Mouse (Mus musculus) heart, embryonic 13.5 days (tissue): ENCODE data around the gene Haus4. TPM values are rescaled to one million over a fixed set of nuclear protein-coding genes. Genes with fewer than 3 reads are reported as not detected.

Experiments
- ATAC-seq: fragments of 200-750 bp; cut with Nextera tagmentation; 2 replicates; pipeline ENCODE4 v1.8.0; 2017; ENCODE audit warnings: moderate TSS enrichment; ENCODE audit not compliant: insufficient number of reproducible peaks, low FRiP score, low TSS enrichment; ENCODE audit errors: extremely low read depth
- H3K27ac ChIP-seq: fragments of 300-500 bp; sonication (generic); replicated peaks from 2 replicates; pipeline ENCODE4 v1.5.1; 2015; ENCODE audit warnings: moderate library complexity, mild to moderate bottlenecking, inconsistent platforms
- H3K27me3 ChIP-seq: fragments of 300-500 bp; sonication (generic); replicated peaks from 2 replicates; pipeline ENCODE4 v1.6.1; 2015; ENCODE audit warnings: mild to moderate bottlenecking, inconsistent platforms
- H3K36me3 ChIP-seq: fragments of 300-500 bp; sonication (generic); 2 replicates; pipeline ENCODE4 v1.6.1; 2015; ENCODE audit warnings: mild to moderate bottlenecking, inconsistent platforms
- H3K4me1 ChIP-seq: fragments of 300-500 bp; sonication (generic); 2 replicates; pipeline ENCODE4 v1.6.1; 2015; ENCODE audit warnings: inconsistent platforms
- H3K4me2 ChIP-seq: fragments of 300-500 bp; sonication (generic); 2 replicates; pipeline ENCODE4 v1.6.1; 2015; ENCODE audit warnings: inconsistent platforms, mild to moderate bottlenecking, moderate library complexity
- H3K4me3 ChIP-seq: fragments of 300-500 bp; sonication (generic); 2 replicates; pipeline ENCODE4 v1.5.1; 2015; ENCODE audit warnings: moderate library complexity, mild to moderate bottlenecking, inconsistent platforms
- H3K9ac ChIP-seq: fragments of 300-500 bp; sonication (generic); 2 replicates; pipeline ENCODE4 v1.6.1; 2015; ENCODE audit warnings: inconsistent platforms, mild to moderate bottlenecking, moderate library complexity
- H3K9me3 ChIP-seq: fragments of 300-500 bp; sonication (generic); 2 replicates; pipeline ENCODE4 v1.6.1; 2016; ENCODE audit warnings: inconsistent platforms
- WGBS: fragments of 180-500 bp; shearing (Covaris S2); methylation state at CpG from one replicate; pipeline ENCODE4 v1.1.7; 2015; ENCODE audit warnings: mixed read lengths; 5-methylcytosine and 5-hydroxymethylcytosine counted together
- polyA plus RNA-seq: library from polyadenylated mRNA; unstranded; fragments of >200 nt; fragmentation: Nextera tagmentation; extraction: Ambion mirVana; gene quantifications from 2 replicates; pipeline ENCODE4 v1.2.1, GENCODE M21; 2015

The Haus4 gene
- polyA plus RNA-seq, 1 experiment from 2014 or later, result 43.5 TPM

- Histone ChIP-seq H3K27me3 (no peaks in the 10 kb centered on the region), H3K4me3 (no peak overlapping the region), H3K4me1 (peaks cover 12% of the 10 kb centered on the region), H3K36me3 (peaks cover 32% of the 10 kb centered on the region), H3K4me2 (no peak overlapping the region), H3K9ac (no peak overlapping the region), H3K9me3 (no peaks in the 10 kb centered on the region), H3K27ac (no peak overlapping the region)
- 33% methylated on average over 7 of the region's 7 CpGs for WGBS
- ATAC-seq, result no peak
Measured at GRCm38 (mm10) chr14:54583681-54584338, 29.4 kb upstream of the Haus4 start.

GRCm38 (mm10) chr14:54582536-54582935, 28.1 kb upstream of the Haus4 start:
- H3K4me3 ChIP-seq, result no peak overlapping the region
- H3K36me3 ChIP-seq, result peaks cover 32% of the 10 kb centered on the region
- H3K9me3 ChIP-seq, result no peaks in the 10 kb centered on the region
- peaks cover 8% of the 10 kb centered on the region for H3K4me1 ChIP-seq
- H3K4me2 ChIP-seq, result no peak overlapping the region
- ATAC-seq, result no peak
- H3K27me3 ChIP-seq, result no peaks in the 10 kb centered on the region
- H3K9ac ChIP-seq, result no peak overlapping the region
- WGBS, result 89% methylated on average over 9 of the region's 9 CpGs
- H3K27ac ChIP-seq, result no peak overlapping the region

GRCm38 (mm10) chr14:54579638-54580037, 25.2 kb upstream of the Haus4 start:
- H3K9ac ChIP-seq, result no peak overlapping the region
- peaks cover 16% of the 10 kb centered on the region for H3K36me3 ChIP-seq
- peaks cover 17% of the 10 kb centered on the region for H3K4me1 ChIP-seq
- no peak overlapping the region for H3K4me3 ChIP-seq
- no peaks in the 10 kb centered on the region for H3K9me3 ChIP-seq
- no peak for ATAC-seq
- H3K27ac ChIP-seq, result no peak overlapping the region
- 74% methylated on average over 7 of the region's 7 CpGs for WGBS
- no peak overlapping the region for H3K4me2 ChIP-seq
- H3K27me3 ChIP-seq, result no peaks in the 10 kb centered on the region

GRCm38 (mm10) chr14:54578063-54578462, 23.6 kb upstream of the Haus4 start:
- peak overlapping the region; percentile 92 for H3K4me3 ChIP-seq
- peak overlapping the region; percentile 96 for H3K27ac ChIP-seq
- no peaks in the 10 kb centered on the region for H3K27me3 ChIP-seq
- H3K9ac ChIP-seq, result peak overlapping the region; percentile 99
- WGBS, result under 1% methylated on average over 10 of the region's 10 CpGs
- peaks cover 33% of the 10 kb centered on the region for H3K4me1 ChIP-seq
- peak overlapping the region; percentile 81 for H3K4me2 ChIP-seq
- ATAC-seq, result no peak
- H3K36me3 ChIP-seq, result peaks cover 16% of the 10 kb centered on the region
- no peaks in the 10 kb centered on the region for H3K9me3 ChIP-seq

- peak; percentile 37; the same call in 1 of the 2 replicates for ATAC-seq
- Histone ChIP-seq H3K27ac (peak within 1 kb of the TSS; percentile 96), H3K36me3 (peaks cover 12% of the 10 kb centered on the region; the same call in 1 of the 2 replicates), H3K9me3 (no peaks in the 10 kb centered on the region), H3K4me2 (peak within 1 kb of the TSS; percentile 81), H3K27me3 (no peaks in the 10 kb centered on the region), H3K9ac (peak within 1 kb of the TSS; percentile 99), H3K4me1 (peaks cover 40% of the 10 kb centered on the region), H3K4me3 (peak within 1 kb of the TSS; percentile 92)
- WGBS, result under 1% methylated on average over 66 of the region's 66 CpGs
Measured at GRCm38 (mm10) chr14:54577089-54577982, 22.9 kb upstream of the Haus4 start, which contains the start of gene Ajuba. TSS of gene Ajuba (minus strand) at chr14:54577558.

- Histone ChIP-seq H3K4me1 (peaks cover 49% of the 10 kb centered on the region), H3K4me2 (peak overlapping the region; percentile 81), H3K36me3 (peaks cover 20% of the 10 kb centered on the region), H3K4me3 (peak overlapping the region; percentile 92), H3K9ac (peak overlapping the region; percentile 99), H3K27me3 (no peaks in the 10 kb centered on the region), H3K27ac (peak overlapping the region; percentile 96), H3K9me3 (no peaks in the 10 kb centered on the region)
- no peak for ATAC-seq
- WGBS, result under 1% methylated on average over 84 of the region's 84 CpGs
Measured at GRCm38 (mm10) chr14:54576241-54577088, 22.0 kb upstream of the Haus4 start.

GRCm38 (mm10) chr14:54575631-54576030, 21.2 kb upstream of the Haus4 start:
- Histone ChIP-seq H3K4me2 (peak overlapping the region; percentile 81), H3K27ac (peak overlapping the region; percentile 96), H3K9me3 (no peaks in the 10 kb centered on the region), H3K4me1 (peaks cover 54% of the 10 kb centered on the region), H3K36me3 (peaks cover 28% of the 10 kb centered on the region), H3K27me3 (no peaks in the 10 kb centered on the region), H3K4me3 (peak overlapping the region; percentile 92), H3K9ac (peak overlapping the region; percentile 99)
- under 1% methylated on average over 38 of the region's 39 CpGs for WGBS
- ATAC-seq, result peak; percentile 11; the same call in 1 of the 2 replicates

GRCm38 (mm10) chr14:54575031-54575430, 20.6 kb upstream of the Haus4 start:
- Histone ChIP-seq H3K9ac (peak overlapping the region; percentile 99), H3K4me1 (peaks cover 59% of the 10 kb centered on the region), H3K36me3 (peaks cover 34% of the 10 kb centered on the region), H3K4me2 (peak overlapping the region; percentile 81), H3K9me3 (no peaks in the 10 kb centered on the region), H3K4me3 (peak overlapping the region; percentile 92), H3K27ac (peak overlapping the region; percentile 96), H3K27me3 (no peaks in the 10 kb centered on the region)
- WGBS, result 4% methylated on average over 8 of the region's 8 CpGs
- no peak for ATAC-seq

GRCm38 (mm10) chr14:54574253-54574652, 19.8 kb upstream of the Haus4 start:
- Histone ChIP-seq H3K36me3 (peaks cover 42% of the 10 kb centered on the region), H3K27me3 (no peaks in the 10 kb centered on the region), H3K4me1 (peaks cover 67% of the 10 kb centered on the region), H3K4me3 (peak overlapping the region; percentile 92), H3K4me2 (peak overlapping the region; percentile 81), H3K9me3 (no peaks in the 10 kb centered on the region), H3K9ac (peak overlapping the region; percentile 99), H3K27ac (peak overlapping the region; percentile 96)
- no peak for ATAC-seq
- WGBS, result 20% methylated on average over 4 of the region's 4 CpGs

GRCm38 (mm10) chr14:54572790-54573736, 18.6 kb upstream of the Haus4 start:
- Histone ChIP-seq H3K36me3 (peaks cover 53% of the 10 kb centered on the region), H3K27me3 (no peaks in the 10 kb centered on the region), H3K9me3 (no peaks in the 10 kb centered on the region), H3K4me3 (peak overlapping the region; percentile 92), H3K9ac (peak overlapping the region; percentile 99), H3K27ac (peak overlapping the region; percentile 96), H3K4me1 (peaks cover 65% of the 10 kb centered on the region), H3K4me2 (peak overlapping the region; percentile 81)
- ATAC-seq, result peak; percentile 35
- 10% methylated on average over 11 of the region's 14 CpGs for WGBS
